Mouse (Mus musculus) 3T3-L1 (cell line): ENCODE measurements around the gene Ube2j1.

ENCODE experiments used
- DNase-seq: peaks from one replicate; pipeline ENCODE4 v3.0.0-alpha.2; 2015; ENCODE audit warnings: low read depth, low spot score

The Ube2j1 gene

GRCm38 (mm10) chr4:33071337-33071736, 40.1 kb downstream of the Ube2j1 start:
- DNase-seq: no peak

DNA sequence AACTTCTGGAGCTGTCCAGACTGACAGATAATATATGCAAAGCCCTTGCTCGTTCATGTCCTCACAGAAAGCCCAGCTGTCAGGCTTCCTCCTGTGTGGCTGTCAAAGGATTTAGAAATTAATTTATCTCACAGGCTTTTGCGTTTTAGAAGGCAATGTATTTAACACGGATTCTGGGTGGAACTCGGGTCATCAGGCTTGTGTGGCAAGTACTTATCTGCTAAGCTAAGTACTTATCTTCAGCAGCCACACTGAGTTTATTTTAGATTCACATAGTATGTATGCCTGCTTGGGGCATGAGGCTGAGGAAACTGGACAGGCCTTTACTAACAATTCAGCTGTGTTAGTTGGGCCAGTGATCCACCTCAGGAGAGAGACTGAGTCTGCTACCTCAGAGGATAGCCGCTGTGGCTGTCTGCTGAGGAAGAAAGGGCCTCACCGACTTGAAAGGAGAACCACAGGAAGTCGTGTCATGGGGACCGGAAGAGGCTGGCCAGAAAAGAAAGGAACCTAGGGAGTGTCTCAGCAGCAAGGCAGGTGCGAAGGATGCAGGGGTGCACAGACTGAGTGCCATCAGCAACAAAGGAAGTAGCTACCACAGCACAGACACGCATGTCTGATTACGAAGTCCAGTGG, 41.4 kb downstream of the Ube2j1 start:
- no peak for DNase-seq

- DNase-seq: no peak
Measured at GRCm38 (mm10) chr4:33074406-33074805, 43.2 kb downstream of the Ube2j1 start.

DNA sequence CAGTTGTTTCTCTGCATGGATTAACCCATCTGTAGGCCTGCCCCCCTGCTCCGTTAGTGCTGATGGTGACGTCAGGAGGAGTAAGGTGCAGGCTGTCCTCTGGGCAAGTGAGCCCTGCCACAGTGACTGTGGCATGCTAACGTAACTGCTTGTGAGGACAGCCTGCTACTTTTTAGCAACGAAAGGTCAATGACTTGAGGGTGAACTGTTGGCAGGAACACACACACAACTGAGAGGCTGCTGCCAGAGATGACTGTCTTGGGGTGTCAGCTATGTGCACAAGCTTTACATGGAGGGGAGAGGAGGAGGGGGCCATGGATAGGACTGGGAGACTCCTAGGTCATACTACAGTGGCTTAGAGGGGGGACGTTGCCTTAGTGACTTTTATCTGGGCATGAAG, 43.6 kb downstream of the Ube2j1 start:
- DNase-seq: no peak

DNA sequence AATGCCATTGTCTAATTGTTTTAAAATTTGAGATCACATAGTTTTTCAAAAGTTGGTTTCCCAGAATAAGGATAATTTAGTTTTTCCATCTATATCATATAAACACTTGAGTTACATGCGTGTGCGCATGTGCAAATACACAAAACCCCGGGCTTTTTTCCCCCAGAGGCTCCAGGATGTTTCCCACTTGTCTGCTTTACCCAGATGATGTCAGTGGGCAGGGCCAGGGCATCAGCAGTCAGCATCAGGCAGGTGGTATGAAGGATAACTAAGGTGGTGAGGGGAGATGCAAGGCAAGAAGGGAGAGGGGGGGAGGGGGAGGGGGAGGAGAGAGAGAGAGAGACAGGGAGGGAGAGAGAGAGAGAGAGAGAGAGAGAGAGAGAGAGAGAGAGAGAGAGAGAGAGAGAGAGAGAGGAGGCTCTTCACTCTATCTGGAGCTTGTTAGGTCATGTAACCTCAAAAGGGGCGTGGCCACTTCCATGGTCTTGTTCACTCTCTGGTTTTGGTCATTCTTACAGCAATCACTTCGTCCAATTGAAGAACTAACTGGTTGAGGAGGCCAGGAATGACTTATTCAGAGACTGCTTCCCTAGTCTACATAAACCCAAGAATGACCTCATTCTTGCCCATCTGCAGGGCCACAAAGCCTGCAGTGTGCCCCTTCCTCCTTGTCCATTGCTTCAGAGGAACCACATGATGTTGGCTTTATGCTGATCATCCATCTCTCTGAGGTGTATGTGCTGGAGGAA, 44.7 kb downstream of the Ube2j1 start:
- DNase-seq: no peak

GRCm38 (mm10) chr4:33077161-33077560, 45.9 kb downstream of the Ube2j1 start:
- no peak for DNase-seq

DNA sequence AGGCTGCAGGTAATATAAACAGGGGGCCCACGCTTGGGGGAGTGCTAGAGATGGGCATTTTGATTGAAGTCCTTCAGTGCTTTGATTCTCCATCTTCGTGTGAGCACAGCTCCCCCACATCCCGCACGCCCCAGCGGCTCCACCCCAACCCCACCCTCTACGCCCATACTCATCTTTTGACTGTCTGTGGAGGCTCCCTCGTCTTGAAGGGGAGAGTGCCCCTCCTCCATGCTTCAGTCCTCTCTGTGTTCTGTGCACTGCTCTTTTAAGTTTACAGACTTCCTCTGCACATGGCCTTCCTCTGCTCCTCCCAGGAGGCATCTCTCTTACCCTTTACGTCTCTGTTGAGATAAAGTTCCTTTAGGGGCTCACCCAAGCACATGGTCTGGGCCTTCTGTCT, 46.5 kb downstream of the Ube2j1 start:
- DNase-seq: no peak

GRCm38 (mm10) chr4:33078492-33078891, 47.3 kb downstream of the Ube2j1 start:
- DNase-seq: no peak

DNA sequence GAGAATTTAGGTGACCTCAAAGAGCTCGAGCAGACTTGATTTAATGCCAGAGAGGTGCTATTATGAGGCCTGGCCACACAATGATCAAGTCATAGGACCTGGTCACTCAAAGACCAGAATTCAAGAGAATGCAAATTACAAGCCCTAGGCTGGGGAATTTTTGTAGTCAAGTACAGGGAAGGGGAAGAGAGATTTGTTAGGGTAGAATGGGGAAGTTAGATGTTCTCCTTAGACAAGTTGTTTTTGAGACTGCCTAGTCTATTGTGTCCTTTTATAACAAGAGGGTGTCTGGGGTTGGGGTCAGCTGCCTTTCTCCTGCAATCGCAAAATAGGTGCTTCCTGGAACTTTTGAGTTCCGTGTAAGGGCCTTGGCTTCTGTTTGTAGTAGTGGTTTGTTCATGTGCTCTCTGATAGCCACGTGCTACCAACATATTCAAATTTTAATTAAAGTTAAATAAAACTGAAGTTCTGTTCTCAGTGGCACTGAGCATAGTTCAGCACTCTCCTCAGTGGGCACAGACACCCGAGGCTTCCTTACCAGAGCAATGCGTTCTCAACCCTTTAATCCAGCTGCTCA, 68.0 kb downstream of the Ube2j1 start:
- no peak for DNase-seq
